Mouse (Mus musculus): ENCODE measurements around the gene Ccdc9. TPM values are rescaled to one million over a fixed set of nuclear protein-coding genes. Genes with fewer than 3 reads are reported as not detected.

The Ccdc9 gene
- total and polyA plus RNA-seq, 3 experiments = 63.6 to 97.1 TPM; not detected in 1

DNA sequence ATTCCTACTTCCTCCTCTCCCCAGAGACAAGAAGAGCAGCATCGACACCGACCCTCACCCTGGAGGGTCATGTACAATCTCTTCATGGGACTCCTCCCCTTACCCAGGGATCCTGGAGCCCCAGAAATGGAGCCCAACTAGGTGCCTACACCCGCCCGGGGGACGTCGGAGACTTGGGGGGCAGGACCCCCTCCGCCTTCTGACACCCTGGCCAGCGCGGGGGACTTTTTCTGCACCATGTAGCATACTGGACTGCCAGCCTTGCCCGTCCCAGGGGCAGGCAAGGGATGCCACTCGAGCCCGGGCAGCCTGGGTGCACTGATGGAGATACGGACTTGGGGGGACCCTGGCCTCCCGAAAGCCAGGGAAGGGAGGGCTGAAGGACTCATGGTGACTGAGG is 30.5 kb upstream of the Ccdc9 start:
- H3K4me1 ChIP-seq (ENCODE audit: control insufficient read depth in 1 of 2, insufficient read depth in 2 of 2, low read length in 2 of 2) = peaks cover 4 to 11% of the 10 kb centered on the region in 2 experiments; a peak in 3 of 4 replicates
- no peaks in the 10 kb centered on the region for H3K9me3 ChIP-seq (replicated peaks; ENCODE audit: insufficient read depth, low read length)
- TF ChIP-seq GATA1 (IDR thresholded peaks at IDR 0.05; ENCODE audit: low read depth, low read length) (no peak), BHLHE40 (IDR thresholded peaks at IDR 0.05; ENCODE audit: borderline replicate concordance, low read depth, low read length) (no peak), EP300 (IDR thresholded peaks at IDR 0.05; ENCODE audit: low read depth in 1 of 2, low read length in 2 of 2) (no peak), POLR2A (IDR thresholded peaks at IDR 0.05; ENCODE audit: control insufficient read depth in 1 of 2, insufficient read depth in 1 of 2, low read depth in 1 of 2, low read length in 2 of 2, poor library complexity in 1 of 2) (no peak), CHD2 (IDR thresholded peaks at IDR 0.05; ENCODE audit: low read length) (no peak), ETS1 (IDR thresholded peaks at IDR 0.05; ENCODE audit: low read depth, low read length) (no peak), MAFK (IDR thresholded peaks at IDR 0.05; ENCODE audit: borderline replicate concordance, low read depth, low read length) (no peak), MAX (IDR thresholded peaks at IDR 0.05; ENCODE audit: low read length) (no peak), JUND (IDR thresholded peaks at IDR 0.05; ENCODE audit: low read depth, low read length) (no peak), TAL1 (IDR thresholded peaks at IDR 0.05; ENCODE audit: low read length) (no peak), KAT2A (conservative IDR thresholded peaks at IDR 0.05; ENCODE audit: low read depth, low read length) (no peak), NELFE (IDR thresholded peaks at IDR 0.05; ENCODE audit: low read depth, low read length) (no peak)
- H3K27me3 ChIP-seq (ENCODE audit: control insufficient read depth in 1 of 2, insufficient read depth in 2 of 2, low read length in 2 of 2) = no peaks in the 10 kb centered on the region
- H3K79me2 ChIP-seq (ENCODE audit: control insufficient read depth, insufficient read depth, low read length, poor library complexity) = peaks cover 5% of the 10 kb centered on the region; the same call in 1 of the 2 replicates
- H3K9ac ChIP-seq (ENCODE audit: control insufficient read depth, low read depth, low read length, poor library complexity, severe bottlenecking) = no peak overlapping the region
- peaks cover 0 to 3% of the 10 kb centered on the region in 2 experiments; a peak in 2 of 4 replicates for H3K36me3 ChIP-seq (ENCODE audit: control insufficient read depth in 1 of 2, insufficient read depth in 2 of 2, low read length in 2 of 2)
- no peak for DNase-seq (ENCODE audit: low read depth, low spot score)
- no peak overlapping the region for H3K4me3 ChIP-seq (ENCODE audit: control insufficient read depth in 1 of 2, insufficient read depth in 1 of 2, low read depth in 2 of 2, low read length in 2 of 2)
- H3K27ac ChIP-seq (ENCODE audit: control insufficient read depth, low read depth, low read length) = no peak overlapping the region

DNA sequence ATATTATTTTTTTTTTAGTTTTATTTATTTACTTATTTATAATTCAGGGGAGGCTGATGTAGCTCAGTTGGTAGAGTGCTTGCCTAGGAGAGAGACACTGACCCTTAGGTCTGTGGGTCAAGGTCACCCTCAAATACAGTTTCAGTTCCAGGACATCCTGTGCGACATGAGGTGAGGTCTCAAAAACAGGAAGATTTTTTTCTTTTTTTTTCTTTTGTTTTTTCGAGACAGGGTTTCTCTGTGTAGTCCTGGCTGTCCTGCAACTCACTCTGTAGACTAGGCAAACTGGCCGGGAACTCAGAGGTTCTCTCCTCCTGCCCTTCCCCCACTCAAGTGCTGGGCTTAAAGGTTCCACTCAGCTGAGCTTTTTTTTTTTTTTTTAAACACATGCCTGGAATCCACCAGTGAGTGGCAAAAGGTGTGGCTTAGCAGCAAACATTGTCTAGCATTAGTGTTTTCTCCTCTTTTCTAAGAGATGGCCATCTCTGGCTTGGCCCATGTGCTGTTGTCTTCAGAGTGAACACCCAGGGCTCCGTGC is 28.7 kb upstream of the Ccdc9 start:
- H3K9me3 ChIP-seq (replicated peaks; ENCODE audit: insufficient read depth, low read length) = no peaks in the 10 kb centered on the region
- peaks cover 14% of the 10 kb centered on the region for H3K79me2 ChIP-seq (ENCODE audit: control insufficient read depth, insufficient read depth, low read length, poor library complexity)
- TF ChIP-seq ZKSCAN1 (IDR thresholded peaks at IDR 0.05; ENCODE audit: low read depth, low read length) (no peak), CHD2 (IDR thresholded peaks at IDR 0.05; ENCODE audit: low read length) (no peak), ZNF384 (IDR thresholded peaks at IDR 0.05; ENCODE audit: low read depth, low read length) (no peak), POLR2AphosphoS5 (IDR thresholded peaks at IDR 0.05; ENCODE audit: borderline replicate concordance, low read depth, low read length) (no peak), SIN3A (IDR thresholded peaks at IDR 0.05; ENCODE audit: low read length) (no peak), TBP (IDR thresholded peaks at IDR 0.05; ENCODE audit: low read depth, low read length) (no peak), MXI1 (IDR thresholded peaks at IDR 0.05; ENCODE audit: low read depth, low read length) (no peak), POLR2A (IDR thresholded peaks at IDR 0.05; ENCODE audit: control insufficient read depth in 1 of 2, insufficient read depth in 1 of 2, low read depth in 1 of 2, low read length in 2 of 2, poor library complexity in 1 of 2) (no peak), MAX (IDR thresholded peaks at IDR 0.05; ENCODE audit: low read length) (no peak), GATA1 (IDR thresholded peaks at IDR 0.05; ENCODE audit: low read depth, low read length) (no peak), MYC (IDR thresholded peaks at IDR 0.05; ENCODE audit: low read depth, low read length) (no peak), TAL1 (IDR thresholded peaks at IDR 0.05; ENCODE audit: low read length) (no peak), SMC3 (IDR thresholded peaks at IDR 0.05; ENCODE audit: low read depth, low read length) (no peak), ETS1 (IDR thresholded peaks at IDR 0.05; ENCODE audit: low read depth, low read length) (no peak), USF1 (IDR thresholded peaks at IDR 0.05; ENCODE audit: low read depth, low read length) (no peak), EP300 (IDR thresholded peaks at IDR 0.05; ENCODE audit: low read depth in 1 of 2, low read length in 2 of 2) (no peak), RAD21 (IDR thresholded peaks at IDR 0.05; ENCODE audit: low read depth, low read length) (no peak), MYB (IDR thresholded peaks at IDR 0.05; ENCODE audit: low read depth, low read length) (no peak), NRF1 (IDR thresholded peaks at IDR 0.05; ENCODE audit: insufficient read depth, low read depth, low read length, poor library complexity, severe bottlenecking) (no peak), CTCF (IDR thresholded peaks at IDR 0.05 in 2 of 3, conservative IDR thresholded peaks at IDR 0.05 in 1 of 3; ENCODE audit: control insufficient read depth in 1 of 3, insufficient read depth in 1 of 3, low read depth in 2 of 3, low read length in 3 of 3, poor library complexity in 1 of 3, severe bottlenecking in 1 of 3) (no peak)
- no peak overlapping the region for H3K9ac ChIP-seq (ENCODE audit: control insufficient read depth, low read depth, low read length, poor library complexity, severe bottlenecking)
- H3K27ac ChIP-seq (ENCODE audit: control insufficient read depth, low read depth, low read length) = no peak overlapping the region
- DNase-seq (ENCODE audit: low read depth, low spot score) = no peak
- H3K4me1 ChIP-seq (ENCODE audit: control insufficient read depth in 1 of 2, insufficient read depth in 2 of 2, low read length in 2 of 2) = peaks cover 4 to 11% of the 10 kb centered on the region in 2 experiments; a peak in 3 of 4 replicates
- H3K27me3 ChIP-seq (ENCODE audit: control insufficient read depth in 1 of 2, insufficient read depth in 2 of 2, low read length in 2 of 2) = no peaks in the 10 kb centered on the region
- no peak overlapping the region for H3K4me3 ChIP-seq (ENCODE audit: control insufficient read depth in 1 of 2, insufficient read depth in 1 of 2, low read depth in 2 of 2, low read length in 2 of 2)
- peaks cover 0 to 3% of the 10 kb centered on the region in 2 experiments; a peak in 2 of 4 replicates for H3K36me3 ChIP-seq (ENCODE audit: control insufficient read depth in 1 of 2, insufficient read depth in 2 of 2, low read length in 2 of 2)
